Comparison of ENCODE assay signal across 13 mouse cellular contexts in genomic region chr7:68408611-68409010, GRCm38 (mm10).
DNase-seq lines count a peak whose midpoint lies in the region; ATAC-seq and TF ChIP-seq lines count a peak whose summit lies in the region.
"Had no signal": no experiment of that assay in that cellular context is flagged by ENCODE, and none has a peak within 500 bp of the region (broad histone marks: within the 10 kb centered on the region; RNA-seq: fewer than 3 reads in every experiment).

No protein-coding gene starts in this region.

- H3K27ac ChIP-seq in forebrain, embryonic 16.5 days (ENCODE audit: low read length), result no peak overlapping the region
- H3K27ac ChIP-seq in forebrain, embryonic 12.5 days, result no peak overlapping the region
- H3K27ac ChIP-seq in midbrain, postnatal 0 days (ENCODE audit: low read depth, low read length), result no peak overlapping the region
- H3K27ac ChIP-seq in midbrain, embryonic 16.5 days (ENCODE audit: low read length), result no peak overlapping the region
- H3K27ac ChIP-seq in intestine, embryonic 15.5 days, result no peak overlapping the region
- H3K27ac ChIP-seq: hindbrain, embryonic 15.5 days; limb, embryonic 13.5 days; neural tube, embryonic 15.5 days had no signal

- H3K36me3 ChIP-seq in forebrain, embryonic 16.5 days (ENCODE audit: control insufficient read depth, insufficient read depth), result no peaks in the 10 kb centered on the region
- H3K36me3 ChIP-seq in forebrain, embryonic 12.5 days (replicated peaks), result no peaks in the 10 kb centered on the region
- no peaks in the 10 kb centered on the region for H3K36me3 ChIP-seq in midbrain, postnatal 0 days (ENCODE audit: insufficient read depth, low read length)
- no peaks in the 10 kb centered on the region for H3K36me3 ChIP-seq in midbrain, embryonic 16.5 days (ENCODE audit: control insufficient read depth, insufficient read depth, low read length)
- no peaks in the 10 kb centered on the region for H3K36me3 ChIP-seq in intestine, embryonic 15.5 days
- H3K36me3 ChIP-seq: G1E; hindbrain, embryonic 15.5 days; limb, embryonic 13.5 days; neural tube, embryonic 15.5 days had no signal

- no peak overlapping the region for H3K4me2 ChIP-seq in forebrain, embryonic 16.5 days (ENCODE audit: low read length)
- H3K4me2 ChIP-seq in forebrain, embryonic 12.5 days, result no peak overlapping the region
- H3K4me2 ChIP-seq in midbrain, postnatal 0 days (ENCODE audit: low read depth, low read length, poor library complexity, severe bottlenecking), result no peak overlapping the region
- H3K4me2 ChIP-seq in midbrain, embryonic 16.5 days (ENCODE audit: low read length), result no peak overlapping the region
- H3K4me2 ChIP-seq in intestine, embryonic 15.5 days (replicated peaks), result no peak overlapping the region
- H3K4me2 ChIP-seq: hindbrain, embryonic 15.5 days; limb, embryonic 13.5 days; neural tube, embryonic 15.5 days had no signal

- 58% methylated on average over 5 of the region's 5 CpGs for WGBS in forebrain, embryonic 16.5 days
- 73% methylated on average over 5 of the region's 5 CpGs for WGBS in forebrain, embryonic 12.5 days
- WGBS in midbrain, postnatal 0 days, result 75% methylated on average over 5 of the region's 5 CpGs
- 76% methylated on average over 5 of the region's 5 CpGs for whole genome bisulfite sequencing in midbrain, embryonic 16.5 days
- WGBS in intestine, embryonic 15.5 days, result 54% methylated on average over 5 of the region's 5 CpGs

- H3K27me3 ChIP-seq in forebrain, embryonic 16.5 days (replicated peaks; ENCODE audit: control insufficient read depth, insufficient read depth, low read length), result no peaks in the 10 kb centered on the region
- H3K27me3 ChIP-seq in forebrain, embryonic 12.5 days, result no peaks in the 10 kb centered on the region
- H3K27me3 ChIP-seq in midbrain, postnatal 0 days (ENCODE audit: insufficient read depth, low read length), result no peaks in the 10 kb centered on the region
- H3K27me3 ChIP-seq in midbrain, embryonic 16.5 days (ENCODE audit: control insufficient read depth, insufficient read depth, low read depth, low read length), result no peaks in the 10 kb centered on the region
- no peaks in the 10 kb centered on the region for H3K27me3 ChIP-seq in intestine, embryonic 15.5 days (replicated peaks)
- H3K27me3 ChIP-seq: hindbrain, embryonic 15.5 days had no signal

- no peak for TF ChIP-seq CTCF in midbrain, postnatal 0 days (IDR thresholded peaks at IDR 0.05)

- no peak overlapping the region for H3K9ac ChIP-seq in forebrain, embryonic 16.5 days (replicated peaks; ENCODE audit: low read depth, low read length)
- no peak overlapping the region for H3K9ac ChIP-seq in forebrain, embryonic 12.5 days
- H3K9ac ChIP-seq in midbrain, postnatal 0 days (replicated peaks; ENCODE audit: low read length, poor library complexity, severe bottlenecking), result no peak overlapping the region
- no peak overlapping the region for H3K9ac ChIP-seq in midbrain, embryonic 16.5 days (ENCODE audit: low read depth, low read length)
- H3K9ac ChIP-seq in intestine, embryonic 15.5 days, result no peak overlapping the region
- H3K9ac ChIP-seq: hindbrain, embryonic 15.5 days; limb, embryonic 13.5 days; neural tube, embryonic 15.5 days had no signal

- DNase-seq in midbrain, postnatal 0 days (ENCODE audit: low spot score), result peak; percentile 59
- DNase-seq in heart, adult 18-20 months, result no peak
- DNase-seq in ovary, postnatal 36 days (ENCODE audit: low spot score), result no peak
- DNase-seq: right cerebral cortex, adult 18-20 months; spleen, adult 18-20 months had no signal

- no peaks in the 10 kb centered on the region for H3K9me3 ChIP-seq in forebrain, embryonic 16.5 days (ENCODE audit: control insufficient read depth, low read length)
- no peaks in the 10 kb centered on the region for H3K9me3 ChIP-seq in forebrain, embryonic 12.5 days
- H3K9me3 ChIP-seq in midbrain, postnatal 0 days (ENCODE audit: low read length), result no peaks in the 10 kb centered on the region
- no peaks in the 10 kb centered on the region for H3K9me3 ChIP-seq in midbrain, embryonic 16.5 days (replicated peaks; ENCODE audit: control insufficient read depth, low read length, poor library complexity, severe bottlenecking)
- no peaks in the 10 kb centered on the region for H3K9me3 ChIP-seq in intestine, embryonic 15.5 days
- H3K9me3 ChIP-seq: hindbrain, embryonic 15.5 days; limb, embryonic 13.5 days; neural tube, embryonic 15.5 days had no signal

- no peak overlapping the region for H3K4me3 ChIP-seq in forebrain, embryonic 16.5 days (replicated peaks; ENCODE audit: low read length)
- no peak overlapping the region for H3K4me3 ChIP-seq in forebrain, embryonic 12.5 days (replicated peaks)
- H3K4me3 ChIP-seq in midbrain, postnatal 0 days (ENCODE audit: low read depth, low read length), result no peak overlapping the region
- H3K4me3 ChIP-seq in midbrain, embryonic 16.5 days (ENCODE audit: low read depth, low read length), result no peak overlapping the region
- no peak overlapping the region for H3K4me3 ChIP-seq in intestine, embryonic 15.5 days (replicated peaks)
- H3K4me3 ChIP-seq: hindbrain, embryonic 15.5 days; limb, embryonic 13.5 days; neural tube, embryonic 15.5 days had no signal

- H3K4me1 ChIP-seq in forebrain, embryonic 16.5 days (replicated peaks; ENCODE audit: control insufficient read depth, insufficient read depth, low read length), result peaks cover 5% of the 10 kb centered on the region; the same call in 1 of the 2 replicates
- H3K4me1 ChIP-seq in forebrain, embryonic 12.5 days, result no peaks in the 10 kb centered on the region
- H3K4me1 ChIP-seq in midbrain, postnatal 0 days (ENCODE audit: insufficient read depth, low read length), result no peaks in the 10 kb centered on the region
- 0 out of 2 replicates have a peak, but pooled peaks cover 6% of the 10 kb centered on the region for H3K4me1 ChIP-seq in midbrain, embryonic 16.5 days (ENCODE audit: control insufficient read depth, insufficient read depth, low read length)
- H3K4me1 ChIP-seq in intestine, embryonic 15.5 days (replicated peaks), result no peaks in the 10 kb centered on the region

- ATAC-seq in forebrain, embryonic 16.5 days, result peak; percentile 54
- ATAC-seq in forebrain, embryonic 12.5 days (ENCODE audit: low FRiP score), result no peak
- no peak for ATAC-seq in midbrain, postnatal 0 days (ENCODE audit: low FRiP score)
- ATAC-seq in midbrain, embryonic 16.5 days, result no peak
- ATAC-seq in intestine, embryonic 15.5 days, result peak; percentile 67

Comparison
In these comparisons a context has a peak if more than half of its experiments do, and no peak if none do; other contexts are left out.
1. ATAC-seq: peak in forebrain, embryonic 16.5 days (single experiment) and intestine, embryonic 15.5 days (single experiment); none in forebrain, embryonic 12.5 days (single experiment), midbrain, postnatal 0 days (single experiment) and midbrain, embryonic 16.5 days (single experiment).